Comparison of ENCODE assay signal across 22 mouse cellular contexts in the genomic region with DNA sequence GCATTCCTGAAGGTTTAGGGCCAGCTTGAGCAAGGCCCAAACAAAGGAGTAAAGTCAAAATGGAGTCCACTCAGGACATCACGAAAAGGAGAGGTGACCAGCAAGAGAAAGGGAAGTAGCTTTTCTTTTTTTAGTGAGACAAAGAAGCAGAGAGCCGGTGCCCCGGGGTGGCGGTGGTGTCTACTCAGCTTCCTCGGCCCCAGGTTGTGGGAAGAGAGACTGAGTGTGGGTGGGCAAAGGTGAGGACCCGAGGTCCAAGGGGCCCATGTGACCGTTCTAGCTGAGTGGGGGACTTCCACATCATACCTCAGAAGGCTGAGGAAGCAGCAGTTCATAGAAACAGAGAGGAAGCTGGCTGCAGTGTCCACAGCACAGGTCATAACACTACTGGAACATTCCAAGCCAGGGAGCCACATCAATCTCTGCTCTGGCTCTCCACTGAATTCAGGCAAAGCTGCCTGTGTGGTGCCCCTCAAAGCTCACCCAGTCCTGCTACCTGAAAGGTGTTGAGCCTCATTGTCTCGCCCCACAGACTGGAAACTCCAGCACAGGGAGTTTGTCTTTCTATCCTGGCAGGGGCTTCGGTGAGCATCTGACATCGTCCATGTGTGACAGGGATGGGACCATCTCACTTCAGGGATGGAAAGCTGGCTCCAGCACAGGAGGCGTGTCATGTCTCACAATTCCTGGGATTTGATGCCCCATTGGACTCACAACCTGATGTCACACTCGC. TPM values are rescaled to one million over a fixed set of nuclear protein-coding genes. Genes with fewer than 3 reads are reported as not detected.
DNase-seq lines count a peak whose midpoint lies in the region; ATAC-seq and TF ChIP-seq lines count a peak whose summit lies in the region.
"Had no signal": no experiment of that assay in that cellular context is flagged by ENCODE, and none has a peak within 500 bp of the region (broad histone marks: within the 10 kb centered on the region; RNA-seq: fewer than 3 reads in every experiment).

No protein-coding gene starts in this region.

- TF ChIP-seq POLR2A in kidney, adult 2 months (IDR thresholded peaks at IDR 0.05; ENCODE audit: low read depth, low read length) = no peak
- TF ChIP-seq POLR2A in spleen, adult 2 months (IDR thresholded peaks at IDR 0.05; ENCODE audit: low read depth, low read length) = no peak

- H3K9me3 ChIP-seq in intestine, postnatal 0 days (ENCODE audit: control insufficient read depth) = no peaks in the 10 kb centered on the region
- H3K9me3 ChIP-seq in stomach, embryonic 16.5 days (replicated peaks; ENCODE audit: control insufficient read depth, low read length) = peaks cover 4% of the 10 kb centered on the region; the same call in 1 of the 2 replicates
- H3K9me3 ChIP-seq: forebrain, embryonic 15.5 days; limb, embryonic 15.5 days; midbrain, embryonic 10.5 days had no signal

- TF ChIP-seq CTCF in kidney, adult 2 months (conservative IDR thresholded peaks at IDR 0.05; ENCODE audit: insufficient read depth, insufficient read length, low read depth, low read length) = no peak
- TF ChIP-seq CTCF in spleen, adult 2 months (IDR thresholded peaks at IDR 0.05; ENCODE audit: extremely low read depth, insufficient read depth, insufficient read length, insufficient replicate concordance) = no peak
- no peak for TF ChIP-seq CTCF in intestine, postnatal 0 days (IDR thresholded peaks at IDR 0.05; ENCODE audit: low read depth)

- H3K4me3 ChIP-seq in kidney, adult 2 months (ENCODE audit: insufficient read depth, low read depth, low read length) = no peak overlapping the region
- H3K4me3 ChIP-seq in spleen, adult 2 months (ENCODE audit: extremely low read depth, insufficient read depth, insufficient read length) = no peak overlapping the region
- H3K4me3 ChIP-seq in intestine, postnatal 0 days (ENCODE audit: low read depth, low read length) = no peak overlapping the region
- H3K4me3 ChIP-seq in stomach, embryonic 16.5 days (replicated peaks; ENCODE audit: low read length) = no peak overlapping the region
- H3K4me3 ChIP-seq: forebrain, embryonic 15.5 days; limb, embryonic 15.5 days; midbrain, embryonic 10.5 days; neural tube, embryonic 12.5 days had no signal

- H3K9ac ChIP-seq in intestine, postnatal 0 days (ENCODE audit: low read depth, low read length) = no peak overlapping the region
- H3K9ac ChIP-seq in stomach, embryonic 16.5 days (ENCODE audit: low read length) = no peak overlapping the region
- H3K9ac ChIP-seq: forebrain, embryonic 15.5 days; hindbrain, embryonic 14.5 days; limb, embryonic 15.5 days; neural tube, embryonic 12.5 days had no signal

- no peak for DNase-seq in kidney, adult 2 months
- DNase-seq in kidney, adult 8-10 months = no peak
- peak in 1 of 2 experiments; percentile 55 for DNase-seq in spleen, adult 2 months (ENCODE audit: low read depth in 1 of 2, low spot score in 2 of 2)
- DNase-seq in spleen, adult 12 weeks (ENCODE audit: low spot score) = no peak
- no peak for DNase-seq in left cerebral cortex, postnatal 4 days
- no peak for DNase-seq in adrenal gland, adult 8-10 months
- DNase-seq: adrenal gland, postnatal 10 days; cerebellum, adult 11-12 months; right cerebral cortex, adult 18-20 months had no signal

- ATAC-seq in intestine, postnatal 0 days = no peak
- no peak for ATAC-seq in stomach, embryonic 16.5 days (ENCODE audit: insufficient read depth, low FRiP score)
- ATAC-seq: CD4-positive, CD25-positive, alpha-beta regulatory T cell, adult 4 months; forebrain, embryonic 15.5 days had no signal

- H3K4me1 ChIP-seq in kidney, adult 2 months (ENCODE audit: control insufficient read depth, insufficient read depth, low read length) = peaks cover 11% of the 10 kb centered on the region; the same call in 1 of the 2 replicates
- H3K4me1 ChIP-seq in spleen, adult 2 months (ENCODE audit: control insufficient read depth, insufficient read depth, insufficient read length) = peaks cover 11% of the 10 kb centered on the region; the same call in 1 of the 2 replicates
- no peaks in the 10 kb centered on the region; the same call in 1 of the 2 replicates for H3K4me1 ChIP-seq in intestine, postnatal 0 days (replicated peaks; ENCODE audit: control insufficient read depth, insufficient read depth, low read length)
- peaks cover 24% of the 10 kb centered on the region for H3K4me1 ChIP-seq in stomach, embryonic 16.5 days (ENCODE audit: control insufficient read depth, insufficient read depth, low read length)

- intact Hi-C loops in left cerebral cortex, postnatal 4 days (cut with DNase I) = loop anchor here (10.0 kb wide), 1 partner anchor 129 kb away; a partner anchor contains a TSS

- no peaks in the 10 kb centered on the region for H3K27me3 ChIP-seq in kidney, adult 2 months (replicated peaks; ENCODE audit: control insufficient read depth, insufficient read depth, low read length)
- H3K27me3 ChIP-seq in spleen, adult 2 months (ENCODE audit: control insufficient read depth, insufficient read depth, low read length) = no peaks in the 10 kb centered on the region; the same call in 1 of the 2 replicates
- H3K27me3 ChIP-seq in intestine, postnatal 0 days (replicated peaks; ENCODE audit: control insufficient read depth, insufficient read depth, low read length) = peaks cover 19% of the 10 kb centered on the region
- peaks cover 18% of the 10 kb centered on the region for H3K27me3 ChIP-seq in stomach, embryonic 16.5 days (ENCODE audit: control insufficient read depth, insufficient read depth, low read length)

- H3K4me2 ChIP-seq in intestine, postnatal 0 days (replicated peaks; ENCODE audit: low read depth) = no peak overlapping the region
- no peak overlapping the region for H3K4me2 ChIP-seq in stomach, embryonic 16.5 days (ENCODE audit: low read depth, low read length)
- H3K4me2 ChIP-seq: forebrain, embryonic 15.5 days; hindbrain, embryonic 14.5 days; limb, embryonic 15.5 days; neural tube, embryonic 12.5 days had no signal

- no peaks in the 10 kb centered on the region for H3K36me3 ChIP-seq in kidney, adult 2 months (ENCODE audit: control insufficient read depth, insufficient read depth, low read length)
- H3K36me3 ChIP-seq in spleen, adult 2 months (ENCODE audit: control insufficient read depth, insufficient read depth, low read length) = no peaks in the 10 kb centered on the region
- H3K36me3 ChIP-seq in intestine, postnatal 0 days (ENCODE audit: control insufficient read depth, insufficient read depth) = no peaks in the 10 kb centered on the region
- no peaks in the 10 kb centered on the region for H3K36me3 ChIP-seq in stomach, embryonic 16.5 days (ENCODE audit: control insufficient read depth, insufficient read depth, low read length)
- H3K36me3 ChIP-seq: forebrain, embryonic 15.5 days; limb, embryonic 15.5 days; midbrain, embryonic 10.5 days; neural tube, embryonic 12.5 days had no signal

- peak overlapping the region; percentile 42 for H3K27ac ChIP-seq in kidney, adult 2 months (ENCODE audit: insufficient read depth, low read depth, low read length)
- H3K27ac ChIP-seq in spleen, adult 2 months (ENCODE audit: insufficient read depth, low read length) = peak overlapping the region; percentile 79
- H3K27ac ChIP-seq in intestine, postnatal 0 days (ENCODE audit: low read depth, low read length) = peak overlapping the region; percentile 28; the same call in 1 of the 2 replicates
- H3K27ac ChIP-seq in stomach, embryonic 16.5 days (ENCODE audit: low read length) = peak overlapping the region; percentile 56
- H3K27ac ChIP-seq: forebrain, embryonic 15.5 days; hindbrain, embryonic 14.5 days; limb, embryonic 15.5 days; midbrain, embryonic 10.5 days; neural tube, embryonic 12.5 days had no signal

- 69% methylated on average over 12 of the region's 12 CpGs for WGBS in kidney, adult 2 months
- WGBS in spleen, adult 2 months = 45% methylated on average over 12 of the region's 12 CpGs
- whole genome bisulfite sequencing in intestine, postnatal 0 days = 68% methylated on average over 12 of the region's 12 CpGs
- WGBS in stomach, embryonic 16.5 days = 64% methylated on average over 12 of the region's 12 CpGs

RNA-seq across cellular contexts. Expression of a gene that starts 3.0 kb away (rescaled TPM):
- polyA plus RNA-seq in kidney, adult 2 months (2012; rRNA removed) = 17.0 and 19.1 TPM in 2 replicates
- 136 and 178 TPM in 2 replicates for polyA plus RNA-seq in spleen, adult 2 months (2012; rRNA removed)
- 4.2 and 4.3 TPM in 2 replicates for polyA plus RNA-seq in intestine, postnatal 0 days (2015; fragmentation: Nextera tagmentation; extraction: Ambion mirVana)
- polyA plus RNA-seq in stomach, embryonic 16.5 days (2015; fragmentation: Nextera tagmentation; extraction: Ambion mirVana) = 14.0 and 14.2 TPM in 2 replicates
- 1 to 10 TPM; 1.1 to 2.1 TPM for total RNA-seq in left cerebral cortex, postnatal 4 days (2021)
- 1 to 10 TPM; 5.1 to 7.8 (median 7.7) TPM for total RNA-seq in adrenal gland, adult 8-10 months (2022)

RNA-seq across cellular contexts. Expression of a gene that starts 15.7 kb away (rescaled TPM):
- polyA plus RNA-seq in kidney, adult 2 months (2012; rRNA removed) = 25.7 and 26.2 TPM in 2 replicates
- polyA plus RNA-seq in spleen, adult 2 months (2012; rRNA removed) = 10.1 and 10.2 TPM in 2 replicates
- polyA plus RNA-seq in intestine, postnatal 0 days (2015; fragmentation: Nextera tagmentation; extraction: Ambion mirVana) = 2.7 and 3.8 TPM in 2 replicates
- polyA plus RNA-seq in stomach, embryonic 16.5 days (2015; fragmentation: Nextera tagmentation; extraction: Ambion mirVana) = 16.9 TPM in 2 replicates
- 10 to 100 TPM; 20.6 to 23.8 TPM for total RNA-seq in left cerebral cortex, postnatal 4 days (2021)
- total RNA-seq in adrenal gland, adult 8-10 months (2022) = 1 to 10 TPM; 1.7 to 2.5 (median 1.8) TPM

RNA-seq across cellular contexts. Expression of a gene that starts 52.2 kb away (rescaled TPM):
- polyA plus RNA-seq in kidney, adult 2 months (2012; rRNA removed) = 0.17 TPM in 1 of 2 replicates, not detected in the other
- polyA plus RNA-seq in spleen, adult 2 months (2012; rRNA removed) = 0.34 TPM in 1 of 2 replicates, not detected in the other
- polyA plus RNA-seq in intestine, postnatal 0 days (2015; fragmentation: Nextera tagmentation; extraction: Ambion mirVana) = not detected in 2 replicates
- polyA plus RNA-seq in stomach, embryonic 16.5 days (2015; fragmentation: Nextera tagmentation; extraction: Ambion mirVana) = not detected in 2 replicates
- total RNA-seq in left cerebral cortex, postnatal 4 days (2021) = under 1 TPM in 1 of 2 experiments, not detected in 1; 0.93 TPM
- 1 to 10 TPM in 1 of 4 experiments, under 1 TPM in 2, not detected in 1; 0.38 to 1.5 (median 0.91) TPM for total RNA-seq in adrenal gland, adult 8-10 months (2022)
- total RNA-seq: gastrocnemius, postnatal 4 days; layer of hippocampus, postnatal 10 days had no signal
- polyA plus RNA-seq: CD4-positive, CD25-positive, alpha-beta regulatory T cell, adult 4 months; embryonic facial prominence, embryonic 11.5 days; forebrain, embryonic 15.5 days; hindbrain, embryonic 14.5 days; limb, embryonic 15.5 days; midbrain, embryonic 10.5 days; Patski; thymus, postnatal 0 days had no signal

RNA-seq across cellular contexts. Expression of a gene that starts 55.9 kb away (rescaled TPM):
- 796 and 827 TPM in 2 replicates for polyA plus RNA-seq in kidney, adult 2 months (2012; rRNA removed)
- 182 and 226 TPM in 2 replicates for polyA plus RNA-seq in spleen, adult 2 months (2012; rRNA removed)
- 438 and 439 TPM in 2 replicates for polyA plus RNA-seq in intestine, postnatal 0 days (2015; fragmentation: Nextera tagmentation; extraction: Ambion mirVana)
- polyA plus RNA-seq in stomach, embryonic 16.5 days (2015; fragmentation: Nextera tagmentation; extraction: Ambion mirVana) = 228 and 239 TPM in 2 replicates
- 100 to 1,000 TPM; 183 to 190 TPM for total RNA-seq in left cerebral cortex, postnatal 4 days (2021)
- 100 to 1,000 TPM; 218 to 251 (median 230) TPM for total RNA-seq in adrenal gland, adult 8-10 months (2022)

Comparison
In these comparisons a context has a peak if more than half of its experiments do, and no peak if none do; other contexts are left out.
1. H3K27ac ChIP-seq: peak in every context shown above with its lines; median percentile 79 in spleen, adult 2 months; 56 in stomach, embryonic 16.5 days; 42 in kidney, adult 2 months; 28 in intestine, postnatal 0 days.